Mouse (Mus musculus) ovary, postnatal 36 days (tissue): Measurements from ENCODE around the gene Inha.

Experiments
- DNase-seq: peaks from one replicate; pipeline ENCODE4 v3.0.0; 2022; ENCODE audit warnings: low spot score, mixed read lengths

Gene Inha

DNA sequence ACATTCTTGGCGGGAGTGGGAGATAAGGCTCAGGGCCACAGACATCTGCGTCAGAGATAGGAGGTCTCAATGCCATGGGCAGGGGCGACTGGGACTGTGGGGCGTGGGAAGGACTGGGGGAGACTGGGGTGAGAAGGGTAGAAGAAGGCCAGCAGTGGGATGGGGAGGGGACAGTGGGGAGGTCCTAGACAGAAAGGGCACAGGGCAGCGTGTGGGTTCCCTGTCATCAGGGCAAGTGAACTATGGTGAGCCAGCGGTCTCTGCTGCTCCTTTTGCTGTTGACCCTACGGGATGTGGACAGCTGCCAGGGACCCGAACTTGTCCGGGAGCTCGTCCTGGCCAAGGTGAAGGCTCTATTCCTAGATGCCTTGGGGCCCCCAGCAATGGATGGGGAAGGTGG, at the start of gene Inha:
Gene Inha (plus strand): TSS at position 72 of the 400 bp plus-strand sequence.
- DNase-seq = peak; percentile 82

DNA sequence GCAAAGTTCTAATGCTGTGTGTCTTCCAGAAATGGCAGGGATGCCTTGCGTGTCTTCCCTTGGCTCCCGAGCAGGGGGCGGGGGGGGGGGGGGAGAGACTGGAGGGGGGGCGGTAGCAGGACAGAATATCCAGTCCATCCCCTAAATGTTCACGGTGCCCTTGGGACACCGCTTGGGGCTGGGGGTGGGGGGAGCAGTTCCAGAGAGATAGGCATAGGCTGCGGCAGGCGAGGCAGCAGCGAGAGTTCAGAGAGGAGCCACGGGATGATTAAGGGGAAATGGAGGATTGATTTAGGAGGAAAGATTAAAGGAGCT, 49.2 kb upstream of the Inha start:
- DNase-seq = no peak

GRCm38 (mm10) chr1:75458025-75458788, 48.7 kb upstream of the Inha start:
- DNase-seq = peak; percentile 65

- no peak for DNase-seq
Measured at GRCm38 (mm10) chr1:75458789-75459684, 47.8 kb upstream of the Inha start.

- no peak for DNase-seq
Measured at GRCm38 (mm10) chr1:75460297-75460696, 46.6 kb upstream of the Inha start.

GRCm38 (mm10) chr1:75462636-75463035, 44.2 kb upstream of the Inha start:
- no peak for DNase-seq

DNA sequence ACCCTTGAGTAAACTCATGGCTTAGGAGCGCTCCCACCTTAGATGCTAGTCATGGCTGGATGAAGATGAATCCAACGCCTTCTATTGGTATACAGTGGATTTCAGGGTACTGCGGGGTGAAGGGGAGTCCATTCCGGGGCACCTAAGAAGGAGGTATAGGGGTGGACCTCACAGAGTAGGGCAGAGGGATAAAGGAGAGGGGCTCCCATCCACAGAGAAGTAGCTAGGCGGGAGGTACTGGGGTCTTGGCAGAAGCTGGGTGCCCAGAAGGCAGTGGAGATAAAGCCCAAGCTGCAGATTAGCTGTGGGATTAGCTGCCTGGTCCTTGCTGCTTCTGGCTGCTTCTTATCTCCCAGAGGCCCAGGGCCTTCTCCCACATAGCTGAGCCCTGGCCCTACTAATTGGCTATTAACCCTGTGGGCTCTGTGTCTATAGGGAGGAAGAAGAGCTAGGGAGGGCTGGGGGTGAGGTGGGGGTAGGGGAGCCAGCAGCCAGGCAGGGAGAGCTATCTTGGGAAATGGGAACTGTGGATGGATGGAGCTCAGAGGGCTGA, 43.1 kb upstream of the Inha start:
- no peak for DNase-seq

GRCm38 (mm10) chr1:75467215-75467927, 39.5 kb upstream of the Inha start:
- DNase-seq = peak; percentile 81

GRCm38 (mm10) chr1:75469287-75469825, 37.5 kb upstream of the Inha start:
- DNase-seq = peak; percentile 63

DNA sequence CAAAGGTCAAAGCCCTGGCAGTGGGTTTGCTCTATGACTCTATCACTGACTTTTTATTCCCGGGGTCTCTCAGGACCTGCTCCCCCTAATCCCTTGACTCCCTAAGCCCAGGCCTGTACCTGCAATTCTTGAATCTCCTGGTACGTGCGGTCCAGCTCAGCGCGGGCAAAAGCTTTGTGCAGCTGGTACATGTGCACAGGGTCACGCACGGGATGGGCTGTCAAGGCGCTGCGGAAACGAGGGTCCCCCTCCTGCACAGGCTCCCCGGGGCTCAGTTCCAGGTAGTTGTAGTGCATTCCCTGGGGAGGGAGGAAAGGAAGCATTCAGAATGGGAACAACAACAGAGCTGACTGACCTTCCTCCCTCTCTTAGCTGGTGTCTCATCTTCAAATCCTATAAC, 30.4 kb upstream of the Inha start:
- no peak for DNase-seq

GRCm38 (mm10) chr1:75477264-75477965, 29.5 kb upstream of the Inha start:
- DNase-seq = peak; percentile 85

DNA sequence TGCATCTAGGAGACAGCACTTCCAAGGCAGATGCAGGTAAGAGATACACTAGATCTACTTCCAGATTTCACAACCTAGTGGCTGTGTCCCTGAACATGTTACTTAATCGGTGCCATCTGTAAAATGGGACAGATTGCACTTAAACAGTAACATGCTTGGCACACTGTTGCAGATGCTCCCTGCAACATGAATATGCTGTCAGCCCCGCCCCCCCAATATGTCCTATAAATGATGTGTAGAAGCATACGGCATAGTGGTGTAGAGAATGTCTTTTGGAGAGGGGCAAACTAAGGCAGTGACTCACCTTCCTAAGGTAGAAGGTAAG, 28.9 kb upstream of the Inha start:
- no peak for DNase-seq

GRCm38 (mm10) chr1:75478497-75478896, 28.4 kb upstream of the Inha start:
- DNase-seq = no peak

- DNase-seq = peak; percentile 98
Measured at GRCm38 (mm10) chr1:75478916-75479634, 27.8 kb upstream of the Inha start, which contains the start of the genes Chpf and Tmem198. Gene Chpf (minus strand): TSS chr1:75479307. Gene Tmem198 (plus strand): TSS chr1:75479532.

DNA sequence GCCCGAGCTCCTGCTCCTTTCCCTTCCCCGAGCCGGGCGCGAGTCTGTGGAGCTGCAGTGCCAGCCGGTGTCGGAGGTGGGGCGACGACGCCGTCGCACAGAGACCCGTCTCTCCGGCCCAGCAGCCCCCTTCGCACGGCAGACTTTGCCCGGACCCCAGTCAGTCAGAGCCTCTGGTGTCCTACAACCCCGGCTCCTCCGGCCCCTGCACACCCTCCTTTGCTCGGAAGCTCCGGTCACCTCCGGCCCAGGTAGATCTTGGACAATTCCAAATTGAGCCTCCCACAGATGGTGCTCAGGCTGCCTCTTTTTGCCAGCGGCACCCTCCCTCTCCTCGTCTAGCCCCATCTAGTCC, 27.3 kb upstream of the Inha start:
- DNase-seq = no peak

DNA sequence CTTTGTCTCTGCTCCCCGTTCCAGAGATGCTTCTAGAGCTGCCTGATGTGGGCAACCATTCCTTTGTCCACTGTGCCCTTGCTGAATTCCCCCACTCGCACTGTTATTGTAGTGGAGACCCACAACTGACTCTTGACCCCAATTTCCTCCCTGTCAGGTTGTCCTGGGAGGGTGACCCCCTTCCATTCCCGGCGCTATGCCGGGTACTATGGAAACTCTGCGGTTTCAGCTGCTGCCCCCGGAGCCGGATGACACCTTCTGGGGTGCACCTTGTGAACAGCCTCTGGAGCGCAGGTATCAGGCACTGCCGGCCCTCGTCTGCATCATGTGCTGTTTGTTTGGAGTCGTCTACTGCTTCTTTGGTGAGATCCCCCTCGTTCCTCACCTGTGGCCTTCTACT, 26.8 kb upstream of the Inha start:
- no peak for DNase-seq

GRCm38 (mm10) chr1:75480735-75481134, 26.1 kb upstream of the Inha start:
- DNase-seq = no peak

DNA sequence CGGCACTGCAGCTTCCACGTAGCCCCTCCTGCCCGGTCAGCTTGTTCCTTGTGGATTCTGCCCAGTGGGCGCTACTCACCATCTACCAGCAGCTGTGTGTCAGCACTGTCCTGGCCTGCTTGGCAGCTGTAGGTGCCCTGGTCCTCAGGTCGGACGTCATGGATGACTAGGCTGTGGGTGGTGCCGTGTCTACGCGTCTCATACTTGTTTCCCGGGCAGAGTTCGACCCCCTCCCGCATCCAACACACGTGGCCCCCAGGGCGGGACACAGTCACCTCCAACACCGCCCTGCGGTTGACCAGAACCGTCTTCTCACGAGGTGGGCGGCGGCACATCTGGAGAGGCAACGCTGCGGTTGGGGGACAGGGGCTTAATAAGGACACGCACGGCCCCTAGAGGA, 20.3 kb upstream of the Inha start:
- DNase-seq = no peak

DNA sequence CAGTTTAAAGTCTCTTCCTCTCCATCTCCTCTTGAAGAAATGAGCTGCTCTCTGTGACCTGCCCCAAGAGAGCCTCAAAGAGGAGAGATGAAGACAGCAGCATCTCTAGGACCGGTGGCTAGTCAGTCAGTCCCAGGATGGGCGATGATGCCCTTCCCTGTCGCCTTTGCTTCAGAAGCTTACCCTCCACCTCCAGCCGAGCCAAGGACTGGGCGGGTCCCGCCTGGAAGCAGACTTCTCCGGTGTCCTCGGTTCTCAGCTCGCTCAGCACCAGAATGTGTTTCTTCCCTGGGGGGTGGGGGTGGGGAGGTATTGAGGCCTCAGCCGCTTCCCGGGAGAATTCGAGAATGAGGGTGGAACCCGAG, 19.9 kb upstream of the Inha start:
- no peak for DNase-seq

DNA sequence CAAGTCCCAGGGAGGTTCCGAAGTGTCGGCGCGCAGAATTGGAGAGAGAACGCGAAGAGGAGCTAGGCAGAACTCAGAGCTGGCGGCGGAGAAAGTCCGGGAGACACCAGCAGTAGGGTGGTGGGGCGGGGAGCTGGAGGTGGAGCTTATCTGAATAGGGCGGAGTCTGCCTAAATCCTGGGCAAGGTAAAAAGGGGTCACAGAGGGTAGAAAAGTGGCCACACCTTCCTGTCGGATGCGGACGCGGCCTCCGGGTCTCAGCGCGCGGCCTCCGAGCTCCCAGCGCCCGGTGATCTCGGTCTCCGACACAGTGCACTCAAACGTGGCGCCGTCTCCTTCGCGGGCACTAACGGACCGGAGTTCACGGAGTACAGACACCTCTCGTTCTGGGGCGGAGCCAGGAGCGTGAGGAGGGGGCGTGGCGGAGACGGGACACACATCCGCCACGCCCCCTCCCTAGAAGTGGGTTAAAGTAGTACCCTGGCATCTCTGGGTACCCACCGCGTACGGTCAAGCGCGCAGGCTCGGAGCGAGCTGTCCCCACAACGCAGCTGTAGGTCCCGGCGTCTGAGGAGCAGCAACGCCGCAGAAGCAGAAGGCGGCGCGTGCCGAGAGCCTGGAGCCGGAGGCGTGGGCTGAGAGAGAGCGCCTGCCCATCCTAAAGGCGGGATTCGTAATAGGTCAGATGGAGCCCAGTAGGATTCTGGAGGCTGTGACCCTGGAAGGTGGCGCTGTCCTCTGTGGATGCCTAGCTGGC, 19.3 kb upstream of the Inha start:
- DNase-seq = peak; percentile 66
